Mouse (Mus musculus) fat pad, adult 2 months (tissue): ENCODE results near the gene Golga5.

Experiments used
- DNase-seq: peaks from one replicate; pipeline ENCODE4 v3.0.0-alpha.2; 2011; ENCODE audit warnings: low read depth, low spot score; ENCODE audit errors: extremely low read depth

The Golga5 gene

DNA sequence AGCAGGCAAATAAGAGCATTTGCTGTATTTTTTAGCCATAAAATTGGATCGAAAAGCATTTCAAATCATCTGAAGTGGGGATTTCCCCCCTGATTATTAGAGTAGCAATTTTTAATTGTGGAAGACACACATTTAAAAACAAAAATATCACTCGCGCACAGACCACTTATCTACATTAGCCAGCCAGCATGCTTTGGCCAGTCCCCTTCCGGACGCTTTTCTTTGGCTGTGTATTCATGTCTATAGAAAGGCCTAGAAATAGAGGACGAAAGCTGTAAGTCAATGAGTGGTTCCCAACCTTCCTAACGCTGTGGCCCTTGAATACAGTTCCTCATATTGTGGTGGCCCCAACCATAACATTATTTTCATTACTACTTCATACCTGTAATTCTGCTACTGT lies 37.0 kb downstream of the Golga5 start:
- no peak for DNase-seq

DNA sequence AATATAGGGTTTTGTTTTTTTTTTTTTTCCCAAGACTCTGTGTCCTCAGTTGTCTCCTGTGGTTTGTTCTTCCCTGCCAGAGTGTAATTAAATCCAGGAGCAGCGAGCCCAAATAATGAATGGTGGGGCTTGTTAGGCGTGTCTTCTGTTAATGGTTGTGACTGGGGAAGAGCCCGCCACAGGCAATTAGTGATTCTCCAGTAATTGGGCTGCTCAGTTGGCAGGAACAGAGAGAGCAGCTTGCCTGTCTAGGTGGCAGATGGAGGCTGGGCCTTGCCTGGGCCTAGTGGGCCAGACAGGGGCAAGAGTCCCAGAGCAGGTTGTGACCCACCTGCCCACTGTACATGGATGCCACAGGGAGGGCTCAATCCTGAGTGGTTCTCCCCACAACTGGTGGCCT lies 42.4 kb downstream of the Golga5 start:
- DNase-seq = no peak

DNA sequence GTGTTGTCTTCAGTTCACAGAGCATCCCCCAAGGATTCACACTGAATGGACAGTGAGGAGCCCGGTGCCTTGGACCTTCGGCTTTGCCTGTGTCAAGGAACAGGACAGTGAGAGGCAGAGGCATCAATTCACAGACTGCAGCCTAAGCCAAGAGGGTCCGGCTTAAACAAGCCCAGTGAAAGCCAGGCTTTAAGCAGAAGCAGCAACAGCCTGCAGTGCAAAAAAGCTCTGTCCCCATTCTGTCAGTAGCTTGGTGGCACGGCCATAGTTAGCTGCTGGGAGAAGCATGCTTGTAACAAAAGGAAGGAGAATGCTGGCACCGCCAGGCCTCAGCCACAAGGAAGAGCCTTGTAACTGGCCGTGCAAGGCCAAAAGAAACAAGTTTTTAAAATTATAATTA lies 45.2 kb downstream of the Golga5 start:
- DNase-seq = no peak

DNA sequence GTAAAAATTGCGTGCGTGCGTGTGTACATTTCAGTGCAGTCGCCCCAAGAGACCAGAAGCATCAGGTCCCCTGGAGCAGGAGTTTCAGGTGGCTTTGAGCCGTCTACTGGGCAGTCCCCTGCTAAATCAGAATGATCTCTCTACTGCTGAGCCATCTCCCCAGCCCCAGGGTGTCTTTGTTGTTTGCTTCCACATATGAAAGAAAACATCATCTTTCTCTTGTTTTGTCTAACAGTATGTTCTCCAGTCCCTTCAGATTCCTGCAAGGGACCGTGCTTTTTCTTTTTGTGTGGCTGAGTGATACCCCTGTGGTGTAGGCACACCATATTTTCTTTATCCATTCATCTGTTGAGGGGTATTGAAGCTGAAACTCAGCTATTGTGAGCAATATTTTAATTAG lies 45.8 kb downstream of the Golga5 start:
- no peak for DNase-seq

GRCm38 (mm10) chr12:102516151-102516550 lies 47.2 kb downstream of the Golga5 start:
- no peak for DNase-seq

DNA sequence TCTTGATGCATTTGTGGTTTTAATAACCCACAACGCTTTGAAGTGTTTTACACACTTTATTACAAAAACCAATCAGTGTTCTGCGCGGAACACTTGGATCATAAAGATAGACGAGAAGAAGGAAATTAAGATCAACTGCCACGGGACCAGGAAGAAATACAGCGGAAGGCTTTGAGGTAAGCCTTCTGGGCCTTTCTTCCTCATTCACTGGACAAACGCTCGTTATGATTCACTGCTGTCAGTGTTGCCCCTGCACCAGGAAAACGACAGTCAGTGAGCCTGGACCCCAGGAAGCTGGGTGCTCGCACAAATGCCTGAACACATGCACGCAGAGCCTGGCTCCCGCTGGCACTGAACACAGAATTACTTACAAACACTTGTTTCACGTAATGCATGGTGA lies 48.7 kb downstream of the Golga5 start:
- no peak for DNase-seq

DNA sequence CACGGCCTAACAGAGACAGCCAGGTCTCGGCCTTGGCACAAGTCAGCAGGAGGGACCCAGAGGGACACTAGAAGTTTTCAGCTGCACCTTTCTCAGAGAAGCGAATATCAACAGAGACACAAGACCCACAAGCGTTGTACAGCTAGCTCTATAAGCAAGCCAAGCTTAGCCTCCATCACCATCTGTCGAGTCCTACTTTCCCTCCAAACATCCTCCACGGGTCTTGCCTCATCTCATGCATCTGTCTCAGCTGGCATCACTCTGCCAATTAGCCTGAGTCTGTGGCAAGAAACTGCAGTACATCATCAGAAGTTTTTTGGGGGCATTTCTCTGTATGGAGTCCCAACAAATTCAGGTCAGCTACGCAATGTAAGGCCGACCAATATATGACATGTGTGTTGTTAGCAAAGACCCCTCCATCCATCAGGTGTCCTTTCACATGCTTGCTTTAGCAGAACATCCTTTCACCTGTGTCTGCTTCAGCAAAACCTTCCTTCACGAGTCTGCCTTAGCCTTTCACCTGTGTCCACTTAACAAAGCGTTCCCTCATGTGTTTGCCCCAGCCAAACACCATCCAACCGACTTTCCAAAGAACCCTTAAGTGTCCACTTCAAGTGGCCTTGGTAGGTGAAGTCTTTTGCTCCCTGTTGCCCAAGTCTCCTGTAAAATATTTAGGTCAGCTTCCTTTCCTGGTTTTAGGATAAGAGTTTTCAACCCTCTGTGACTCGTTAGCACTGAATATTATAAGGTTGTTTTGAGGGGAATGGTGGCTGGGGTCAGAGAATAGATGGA lies 51.2 kb downstream of the Golga5 start:
- DNase-seq = no peak

DNA sequence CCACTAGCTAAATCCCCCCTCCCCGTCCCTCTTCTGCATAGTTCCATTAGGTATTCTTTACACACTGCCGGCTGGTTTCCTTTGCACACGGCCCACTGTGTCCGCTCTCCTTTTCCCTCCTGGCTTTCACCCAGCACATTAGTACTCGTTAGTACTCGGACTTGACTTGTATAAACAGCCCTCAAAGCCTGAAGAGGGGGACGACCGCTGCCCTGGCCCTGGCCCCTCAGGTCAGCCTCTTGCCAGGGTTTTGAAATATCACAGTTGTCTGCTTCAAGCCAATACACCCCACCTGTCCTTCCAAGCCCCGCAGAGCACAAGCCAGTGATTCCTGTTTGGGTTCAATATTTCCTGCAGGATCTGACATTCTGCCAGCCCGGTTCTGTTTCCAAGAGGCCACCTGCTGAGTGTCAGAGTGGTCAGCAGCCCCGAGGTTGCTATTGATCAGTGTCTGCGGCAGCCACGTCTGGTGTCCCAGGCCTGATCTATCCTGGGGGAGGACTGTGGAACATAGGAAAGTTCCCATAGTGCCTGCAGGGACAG lies 52.9 kb downstream of the Golga5 start:
- DNase-seq = no peak

- DNase-seq = no peak
Measured at GRCm38 (mm10) chr12:102524216-102524615, 55.3 kb downstream of the Golga5 start.

DNA sequence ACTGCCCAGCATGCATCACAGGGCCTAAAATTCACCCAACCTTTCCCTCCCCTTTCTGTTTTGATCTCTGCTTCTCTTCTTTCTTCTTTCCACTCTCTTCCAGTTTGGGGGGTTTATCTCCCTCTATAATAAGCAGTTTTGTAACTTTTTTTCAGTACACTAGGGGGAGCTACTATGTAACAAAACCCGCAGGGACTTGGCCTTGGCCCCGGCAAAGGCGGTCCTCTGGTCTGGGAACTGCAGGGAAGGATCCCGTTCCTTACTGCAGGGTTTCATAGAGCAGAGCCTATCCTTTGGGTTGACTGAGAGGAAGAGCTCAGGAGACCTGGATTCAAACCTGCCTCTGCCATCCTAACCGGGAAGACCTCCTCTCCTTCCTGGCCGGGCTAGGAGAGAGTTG lies 55.8 kb downstream of the Golga5 start:
- no peak for DNase-seq

DNA sequence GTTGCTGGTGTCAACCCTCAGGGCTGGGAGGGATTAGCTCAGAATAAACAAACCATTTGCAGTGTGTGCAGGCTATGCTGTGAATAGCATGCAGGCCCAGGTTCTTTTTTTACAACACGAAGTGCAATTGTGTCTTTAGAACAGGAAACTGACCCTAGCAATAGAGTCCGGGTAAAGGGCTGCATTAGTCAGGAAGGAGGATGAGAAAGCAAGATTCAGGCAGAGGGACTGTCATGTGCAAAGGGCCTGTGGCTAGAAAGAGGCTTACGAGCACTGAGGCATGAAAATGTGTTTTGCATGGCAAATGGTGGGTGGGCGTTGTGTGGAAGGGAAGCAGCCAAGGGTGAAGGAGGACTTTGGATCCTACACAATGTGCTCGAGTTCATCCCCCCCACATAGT lies 59.1 kb downstream of the Golga5 start:
- no peak for DNase-seq

DNA sequence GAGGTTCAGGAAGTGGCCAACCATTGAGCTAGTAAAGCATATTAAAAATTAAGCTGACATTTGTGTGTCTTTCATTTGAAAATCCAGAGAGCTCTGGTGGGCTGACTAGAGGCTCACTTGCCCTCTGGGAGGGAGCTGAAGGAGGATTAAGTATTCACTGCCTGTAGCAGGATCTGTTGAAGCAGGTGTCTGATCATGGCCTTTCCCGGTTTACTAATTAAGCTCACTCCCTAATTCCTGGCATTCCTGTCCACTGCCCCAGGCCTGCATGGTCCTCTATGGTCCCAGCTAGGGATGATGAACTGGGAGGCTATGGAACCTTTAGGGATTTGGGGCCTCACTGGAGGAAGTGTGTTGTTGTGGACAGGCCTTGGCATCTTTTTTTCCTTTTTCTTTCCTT lies 66.9 kb downstream of the Golga5 start:
- DNase-seq = no peak

- DNase-seq = no peak
Measured at GRCm38 (mm10) chr12:102540278-102540677, 71.3 kb downstream of the Golga5 start.

DNA sequence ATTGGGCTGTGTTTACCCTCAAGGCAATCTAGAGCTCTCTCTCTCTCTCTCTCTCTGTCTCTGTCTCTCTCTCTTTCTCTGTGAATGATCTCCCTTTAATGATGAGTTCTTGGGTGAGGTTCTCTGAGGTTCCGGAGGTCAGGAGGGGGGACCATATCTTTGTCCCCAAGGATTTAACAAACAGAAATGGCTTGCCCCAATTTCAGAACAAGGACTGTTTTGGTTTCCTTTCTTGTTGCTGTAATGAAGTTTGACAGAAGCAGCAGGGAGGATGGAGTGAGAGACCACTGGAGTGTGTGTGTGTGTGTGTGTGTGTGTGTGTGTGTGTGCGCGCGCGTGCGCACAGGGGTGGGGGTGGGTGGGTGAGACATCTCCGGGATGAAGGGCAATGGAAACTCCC lies 72.2 kb downstream of the Golga5 start:
- no peak for DNase-seq

DNA sequence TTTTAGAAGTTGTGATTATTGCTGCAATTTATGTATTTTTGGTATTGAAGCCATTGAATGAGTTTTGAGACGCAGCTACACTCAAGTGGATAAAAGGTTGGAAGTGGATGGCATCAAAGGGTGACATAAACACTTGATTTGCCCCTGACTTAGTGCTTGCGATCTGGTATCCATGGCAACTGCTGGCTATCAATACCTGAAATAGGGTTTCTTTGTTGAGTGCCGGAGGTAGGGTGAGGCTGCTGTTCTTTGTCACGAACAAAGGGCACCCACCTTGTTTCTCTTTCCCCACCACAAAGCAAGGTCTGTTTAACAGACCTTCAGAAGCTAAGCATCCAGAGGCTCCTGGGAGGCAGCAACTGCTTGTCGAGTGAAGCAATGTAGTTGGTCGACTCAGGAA lies 76.2 kb downstream of the Golga5 start:
- DNase-seq = no peak
